Mouse (Mus musculus): ENCODE measurements around the gene Slit3. TPM values are rescaled to one million over a fixed set of nuclear protein-coding genes. Genes with fewer than 3 reads are reported as not detected.

Slit3 gene
- total RNA-seq, 2 experiments from 2014 or later: not detected

DNA sequence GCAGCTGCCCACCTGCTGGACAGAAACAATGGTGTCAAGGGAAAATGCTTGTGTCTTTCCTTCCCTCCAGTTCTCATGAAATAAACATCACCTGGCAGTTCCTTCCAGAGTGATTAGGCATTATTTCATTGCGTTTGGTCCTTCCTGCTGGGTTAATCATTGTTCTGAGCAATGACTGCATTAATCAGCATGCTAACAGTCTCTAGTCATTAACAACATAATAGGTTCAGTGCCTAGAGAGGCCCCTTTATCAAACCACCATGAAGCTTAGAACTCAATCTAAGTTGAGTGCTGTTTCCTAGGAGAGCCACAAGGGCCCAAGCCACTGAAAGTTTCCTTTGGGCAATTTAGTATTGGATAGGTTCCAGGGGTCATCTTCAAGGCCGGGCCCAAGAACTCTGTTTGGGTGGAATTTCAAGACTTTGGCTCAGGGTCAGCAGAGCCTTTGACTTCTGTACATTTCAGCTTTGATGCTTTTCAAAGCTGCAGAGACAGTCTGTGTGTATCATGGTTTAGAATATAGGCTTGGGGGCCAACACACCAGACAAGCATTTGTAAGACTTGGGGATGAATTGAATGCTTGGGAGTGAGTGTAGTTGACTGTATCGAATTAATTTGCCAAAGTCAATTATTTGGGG is 174.3 kb downstream of the Slit3 start:
- ATAC-seq (replicated peaks; ENCODE audit: low FRiP score, poor library complexity, severe bottlenecking): no peak

DNA sequence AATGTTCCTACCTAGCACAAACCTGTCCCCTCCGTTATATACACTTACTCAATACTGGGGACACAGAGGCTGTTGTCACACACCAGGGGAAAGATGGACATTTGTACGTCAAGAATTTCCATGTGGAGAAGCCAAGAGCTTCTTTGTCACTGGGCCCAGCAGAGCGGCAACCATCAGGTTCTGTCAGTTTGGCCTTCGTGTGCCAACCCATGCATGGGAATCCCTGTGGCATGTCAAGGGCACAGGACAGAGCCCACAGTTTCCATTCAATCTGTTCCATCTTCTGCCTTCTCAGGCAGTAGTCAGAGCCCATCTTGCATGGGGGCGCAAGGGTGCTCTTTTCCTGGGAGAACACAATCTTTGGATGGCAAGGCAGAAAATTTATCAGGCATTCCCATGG is 175.8 kb downstream of the Slit3 start:
- ATAC-seq (replicated peaks; ENCODE audit: low FRiP score, poor library complexity, severe bottlenecking): no peak

DNA sequence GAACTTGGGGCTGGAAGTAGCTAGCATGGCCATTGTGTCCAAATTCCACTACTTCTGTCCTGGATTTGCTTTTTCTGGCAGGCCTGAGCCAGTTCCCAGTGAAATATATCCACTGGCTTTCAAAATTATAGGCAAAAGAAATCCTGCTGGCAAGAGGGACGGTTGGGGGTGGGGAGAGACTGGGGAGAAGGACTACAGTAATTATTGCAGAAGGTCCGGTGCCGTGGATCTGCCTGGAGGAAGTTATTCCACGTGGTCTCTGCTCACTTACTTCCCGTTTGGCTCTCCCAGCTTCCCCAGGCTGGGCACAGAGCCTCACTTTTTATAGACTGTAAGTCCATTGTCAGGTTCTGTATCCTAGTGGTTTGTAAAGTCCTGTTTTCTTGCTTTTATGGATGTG is 176.3 kb downstream of the Slit3 start:
- ATAC-seq (replicated peaks; ENCODE audit: low FRiP score, poor library complexity, severe bottlenecking): no peak

DNA sequence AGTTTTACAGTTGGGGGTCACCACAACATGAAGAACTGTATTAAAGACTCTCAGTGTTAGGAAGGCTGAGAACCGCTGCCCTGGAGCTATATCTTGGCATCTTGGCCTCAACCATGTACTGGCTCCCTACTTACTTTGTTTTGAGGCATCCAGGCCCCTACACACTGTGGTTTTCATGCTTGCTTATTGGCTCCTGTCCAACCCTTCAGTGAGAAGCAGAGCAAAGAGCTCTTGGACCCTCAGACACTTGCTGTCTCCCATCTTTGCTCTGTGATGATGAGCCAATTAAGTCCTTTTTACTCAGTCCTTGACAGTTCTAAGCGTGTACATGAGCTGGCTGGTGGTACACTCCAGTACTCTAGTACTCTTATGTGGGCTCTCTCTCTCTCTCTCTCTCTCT is 177.5 kb downstream of the Slit3 start:
- no peak for ATAC-seq (replicated peaks; ENCODE audit: low FRiP score, poor library complexity, severe bottlenecking)

DNA sequence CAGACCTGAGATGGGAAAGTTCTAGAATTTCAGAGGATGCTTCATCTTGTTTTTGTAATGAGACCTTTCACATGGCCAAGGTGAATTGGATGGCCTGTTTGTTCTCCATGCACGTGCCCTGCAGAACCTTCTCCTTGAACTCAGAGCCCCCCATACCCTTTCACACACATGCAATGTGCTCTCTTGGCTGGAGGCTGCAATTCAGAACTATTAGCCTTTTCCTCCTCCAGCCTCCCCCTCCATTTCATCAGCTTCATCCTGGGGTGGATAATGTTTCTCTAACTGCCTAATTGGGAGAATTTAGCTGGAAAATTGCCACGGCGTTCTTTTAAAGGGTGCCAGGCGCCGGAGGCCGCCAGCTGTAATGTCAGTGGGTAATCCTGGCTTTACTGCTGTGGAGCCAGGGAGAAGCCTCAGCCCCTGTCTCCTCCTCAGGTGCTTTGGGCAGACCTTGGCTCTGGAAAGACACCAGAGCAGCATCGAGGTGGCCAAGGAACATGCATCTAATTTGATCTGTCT is 178.9 kb downstream of the Slit3 start:
- ATAC-seq (replicated peaks; ENCODE audit: low FRiP score, poor library complexity, severe bottlenecking): no peak

DNA sequence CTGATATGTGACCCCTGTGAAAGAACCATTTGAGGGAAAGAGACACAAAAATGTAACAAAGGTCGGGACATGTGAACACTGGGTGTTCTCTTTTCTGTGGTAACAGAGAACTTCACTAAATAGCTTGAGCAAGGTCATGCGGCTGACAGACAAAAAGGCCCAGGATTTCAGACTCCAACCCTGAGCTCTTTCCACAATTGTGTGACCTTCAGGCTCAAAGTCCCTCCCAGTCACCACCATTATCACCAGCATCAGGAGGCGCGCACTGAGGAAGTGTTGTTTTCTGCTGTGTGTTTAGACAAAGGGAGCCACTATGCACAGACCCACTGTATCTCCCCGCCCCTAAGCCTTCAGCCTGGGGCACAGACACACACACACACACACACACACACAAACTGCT is 181.2 kb downstream of the Slit3 start:
- no peak for ATAC-seq (replicated peaks; ENCODE audit: low FRiP score, poor library complexity, severe bottlenecking)

DNA sequence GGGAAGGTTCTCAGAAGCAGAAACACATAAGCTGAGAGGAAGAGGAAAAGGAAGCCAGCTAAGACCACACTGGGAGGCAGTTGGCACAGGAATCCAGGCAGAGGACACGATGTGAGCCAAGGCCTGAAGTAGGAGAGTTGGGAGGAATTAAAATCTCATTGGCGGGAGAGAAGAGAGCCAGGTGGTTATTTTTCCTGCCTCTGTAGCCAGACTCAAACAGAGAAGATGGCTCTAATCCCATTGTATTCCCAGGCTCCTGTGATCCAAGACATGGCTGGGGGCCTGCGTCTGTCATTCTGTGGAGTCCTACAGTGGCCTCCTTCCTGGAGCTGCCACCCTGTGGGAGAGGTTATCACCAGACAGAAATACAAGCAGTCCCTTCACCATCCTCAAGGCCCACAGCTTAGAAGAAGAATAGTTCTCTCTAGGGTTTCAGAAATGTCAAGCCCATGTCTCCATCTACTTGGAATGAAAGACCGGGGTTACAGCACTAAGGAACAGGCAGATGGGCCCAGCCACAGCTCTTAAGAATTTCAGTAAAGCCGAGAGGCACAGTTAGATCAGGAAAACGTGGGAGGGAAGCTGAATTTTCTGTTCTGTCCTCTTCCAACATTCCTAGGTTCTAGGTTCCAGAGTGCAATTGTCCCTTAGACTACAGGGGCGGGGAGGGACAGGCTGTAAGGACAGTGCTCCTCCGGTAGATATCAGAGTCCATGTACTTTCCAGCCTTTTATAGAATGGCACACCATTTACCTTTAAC is 183.4 kb downstream of the Slit3 start:
- no peak for ATAC-seq (replicated peaks; ENCODE audit: low FRiP score, poor library complexity, severe bottlenecking)

DNA sequence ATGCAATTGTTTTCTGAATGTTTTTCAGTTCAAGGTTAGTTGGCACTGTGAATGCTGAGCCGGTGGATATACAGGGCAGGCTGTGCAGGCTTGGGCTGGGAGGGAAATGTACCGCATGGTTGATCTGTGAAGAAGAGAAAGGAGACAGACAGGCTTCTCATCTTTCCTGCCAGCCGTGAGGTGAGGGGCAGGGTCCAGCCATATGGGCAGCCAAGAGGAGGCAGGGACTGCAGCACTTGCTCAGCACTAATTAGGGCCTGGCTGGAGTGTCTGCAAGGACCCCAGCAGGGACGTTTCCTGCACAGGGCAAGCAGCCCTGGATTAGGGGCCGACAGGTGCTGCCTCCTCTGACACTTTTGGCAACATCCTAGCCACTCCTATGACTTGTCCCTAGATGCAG is 184.1 kb downstream of the Slit3 start:
- no peak for ATAC-seq (replicated peaks; ENCODE audit: low FRiP score, poor library complexity, severe bottlenecking)

DNA sequence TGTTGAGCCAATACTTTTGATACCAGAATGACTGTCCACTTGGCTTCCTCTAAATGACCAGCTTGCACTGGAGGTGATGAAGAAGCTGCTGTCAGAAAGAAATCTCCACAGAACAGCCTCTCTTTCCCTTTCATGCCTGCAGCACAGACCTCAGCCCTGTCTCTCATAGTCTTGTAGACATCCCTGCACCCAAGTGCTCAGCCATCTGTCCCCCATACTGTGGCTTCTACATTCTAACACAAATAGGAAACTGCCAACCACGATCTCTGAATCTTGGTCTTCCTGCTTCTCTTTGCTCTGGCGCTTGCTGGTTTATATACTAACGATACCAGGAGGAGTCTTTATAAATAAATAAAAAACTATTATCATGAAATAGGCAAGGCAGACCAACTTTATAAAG is 184.9 kb downstream of the Slit3 start:
- no peak for ATAC-seq (replicated peaks; ENCODE audit: low FRiP score, poor library complexity, severe bottlenecking)

DNA sequence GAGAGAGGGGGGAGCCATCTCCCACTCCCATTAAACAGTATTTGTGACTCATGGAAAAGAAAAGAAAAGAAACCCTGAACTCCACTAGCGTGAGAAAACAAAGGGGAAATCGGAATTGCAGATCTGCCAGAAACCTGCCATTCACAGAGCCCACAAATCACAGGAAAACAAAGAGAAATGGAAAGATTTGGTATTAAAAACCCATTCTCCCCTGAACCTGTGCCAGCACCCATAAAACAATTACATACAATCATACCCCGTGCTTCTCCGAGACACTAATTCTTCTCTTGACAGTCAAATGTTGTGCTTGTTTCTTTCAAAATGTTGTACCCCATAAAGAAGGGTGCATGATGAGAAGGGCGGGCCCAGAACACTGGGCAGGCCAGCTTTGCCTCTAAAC is 185.9 kb downstream of the Slit3 start:
- no peak for ATAC-seq (replicated peaks; ENCODE audit: low FRiP score, poor library complexity, severe bottlenecking)

DNA sequence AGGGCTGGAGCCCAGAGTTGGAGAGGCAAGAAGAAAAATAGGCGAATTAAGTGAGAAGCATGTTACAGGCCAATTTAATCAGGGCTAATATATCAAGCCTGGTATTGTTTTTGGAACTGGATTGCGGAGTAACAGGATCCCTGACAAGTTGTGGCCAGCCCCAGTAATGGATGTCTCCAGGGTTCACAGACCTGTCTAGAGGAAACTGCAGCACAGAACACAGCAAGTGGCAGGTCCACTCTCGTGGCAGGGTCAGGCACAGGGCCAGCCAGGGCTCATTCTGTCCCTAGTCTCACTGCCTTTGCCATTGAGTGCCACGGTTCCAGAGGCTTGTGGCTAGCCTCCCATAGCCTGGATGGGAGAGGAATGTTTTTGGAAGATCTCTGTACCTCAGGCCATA is 187.0 kb downstream of the Slit3 start:
- no peak for ATAC-seq (replicated peaks; ENCODE audit: low FRiP score, poor library complexity, severe bottlenecking)

DNA sequence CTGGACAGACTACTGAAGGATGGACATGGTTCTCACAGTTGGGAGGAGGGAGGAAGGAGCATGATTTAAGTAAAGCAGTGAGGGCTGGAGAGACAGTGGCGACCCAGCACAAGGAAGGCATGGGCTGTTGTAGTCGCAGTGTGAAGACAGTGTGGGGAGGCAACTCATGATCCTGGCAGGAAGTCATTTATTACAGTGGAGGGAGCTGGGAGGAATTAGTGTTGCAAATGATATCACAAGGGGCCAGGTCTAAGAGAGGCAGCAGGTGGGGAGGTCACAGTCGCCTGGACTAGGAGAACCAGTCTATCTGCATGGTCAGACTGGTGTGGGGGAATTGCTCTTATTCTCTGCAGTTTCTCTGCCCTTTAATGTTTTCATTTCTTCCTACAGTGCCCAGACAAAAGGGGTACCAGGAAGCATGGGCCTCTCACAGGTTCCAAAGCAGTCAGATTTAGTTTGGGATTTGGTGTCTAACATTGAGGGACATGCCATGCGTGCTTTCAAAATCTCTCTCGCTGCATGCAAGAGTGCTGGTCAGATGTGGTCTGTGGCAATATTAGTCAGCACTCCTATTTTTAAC is 194.5 kb downstream of the Slit3 start:
- ATAC-seq (replicated peaks; ENCODE audit: low FRiP score, poor library complexity, severe bottlenecking): no peak

DNA sequence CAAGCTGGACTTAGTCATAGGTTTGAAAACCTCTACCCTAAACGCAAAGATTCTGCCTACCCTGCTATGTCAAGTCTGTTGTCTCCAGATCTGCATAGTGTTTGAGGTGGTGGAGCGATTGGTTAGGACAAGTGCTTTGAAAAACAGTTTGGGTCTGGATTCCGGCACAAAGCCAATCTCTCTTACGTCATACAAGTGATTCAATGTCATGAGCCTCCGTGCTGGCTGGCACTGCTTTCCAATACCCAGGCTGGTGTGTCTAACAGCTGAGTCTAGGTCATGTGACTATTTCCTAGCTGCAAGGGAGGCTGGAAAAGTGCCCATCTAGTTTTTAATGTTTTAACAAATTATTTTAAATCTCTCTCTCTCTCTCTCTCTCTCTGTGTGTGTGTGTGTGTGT is 196.2 kb downstream of the Slit3 start:
- ATAC-seq (replicated peaks; ENCODE audit: low FRiP score, poor library complexity, severe bottlenecking): no peak

DNA sequence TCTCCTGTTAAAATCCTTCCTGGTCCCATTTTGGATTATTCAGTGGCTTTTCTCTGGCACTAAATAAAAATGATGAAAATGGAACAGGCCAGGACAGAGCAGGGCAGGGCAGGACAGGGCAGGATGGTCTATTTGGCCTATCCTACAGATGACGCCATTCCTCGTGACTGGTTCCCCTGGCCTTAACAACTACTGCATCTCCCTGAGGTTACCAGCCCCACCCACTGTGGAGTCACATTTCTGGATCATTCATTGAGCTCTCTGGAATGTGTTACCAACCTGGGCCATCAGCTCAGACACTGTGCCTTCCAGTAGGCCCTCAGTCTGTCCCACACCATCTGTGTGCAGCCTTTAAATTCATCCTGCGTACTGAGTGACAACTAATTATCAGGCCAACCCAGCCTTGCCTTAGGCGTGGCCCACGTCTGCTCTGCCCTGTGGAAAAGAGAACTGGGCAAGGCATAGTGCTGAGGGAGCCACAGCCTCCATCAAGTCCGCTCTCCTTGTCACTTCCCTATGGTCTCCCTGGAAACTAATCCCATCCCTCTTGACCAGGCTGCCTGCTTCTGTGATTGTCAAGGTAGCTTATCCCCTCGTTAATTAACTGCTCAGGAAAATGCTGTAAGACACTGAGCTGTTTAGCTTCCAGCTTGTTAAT is 196.9 kb downstream of the Slit3 start:
- ATAC-seq (replicated peaks; ENCODE audit: low FRiP score, poor library complexity, severe bottlenecking): no peak

DNA sequence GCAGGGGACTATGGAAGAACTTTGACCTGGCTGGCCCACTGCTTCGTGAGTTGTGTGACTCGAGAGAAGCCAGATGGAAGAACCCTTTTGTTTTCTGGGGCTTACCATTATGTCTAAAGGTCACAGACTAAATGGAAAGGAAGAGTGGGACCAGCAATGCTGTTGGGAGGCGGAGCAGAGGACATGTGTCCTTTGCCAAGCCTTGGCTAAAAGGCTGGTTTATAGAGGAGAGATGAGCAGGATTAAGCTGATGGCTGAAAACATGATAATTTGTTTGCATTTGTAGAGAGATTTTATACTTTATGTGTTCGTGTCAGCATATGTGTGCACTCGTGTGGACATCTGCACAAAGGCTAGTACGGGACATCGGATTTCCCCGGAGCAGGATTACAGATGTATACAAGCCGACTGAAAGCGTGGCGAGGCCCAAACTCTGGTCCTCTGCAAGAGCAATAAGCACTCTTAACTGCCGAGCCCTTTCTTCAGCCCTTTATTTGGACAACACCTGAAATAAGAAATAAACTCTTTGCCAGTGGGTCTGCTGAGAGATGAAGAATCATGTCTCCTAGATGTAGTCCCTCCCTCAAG is 197.5 kb downstream of the Slit3 start:
- ATAC-seq (replicated peaks; ENCODE audit: low FRiP score, poor library complexity, severe bottlenecking): no peak

DNA sequence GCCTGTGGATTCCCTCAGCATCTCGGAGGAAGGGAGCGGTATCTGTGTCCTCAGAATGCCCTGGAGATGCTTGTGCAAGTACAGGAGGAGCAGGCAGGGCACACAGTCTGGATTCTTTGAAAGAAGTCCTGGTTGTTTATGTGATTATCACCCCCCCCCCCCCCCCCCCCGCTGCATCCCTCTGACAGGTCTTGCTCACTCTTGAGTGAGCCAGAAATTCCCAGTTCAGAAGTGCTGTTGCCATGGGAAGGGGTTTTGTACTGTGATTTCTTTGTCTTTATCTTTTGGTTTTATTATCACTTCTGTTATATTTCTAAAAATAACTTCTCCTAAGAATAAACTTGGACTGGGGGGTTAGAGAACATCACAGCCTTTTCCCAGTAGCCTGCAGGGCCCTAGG is 199.5 kb downstream of the Slit3 start:
- no peak for ATAC-seq (replicated peaks; ENCODE audit: low FRiP score, poor library complexity, severe bottlenecking)

DNA sequence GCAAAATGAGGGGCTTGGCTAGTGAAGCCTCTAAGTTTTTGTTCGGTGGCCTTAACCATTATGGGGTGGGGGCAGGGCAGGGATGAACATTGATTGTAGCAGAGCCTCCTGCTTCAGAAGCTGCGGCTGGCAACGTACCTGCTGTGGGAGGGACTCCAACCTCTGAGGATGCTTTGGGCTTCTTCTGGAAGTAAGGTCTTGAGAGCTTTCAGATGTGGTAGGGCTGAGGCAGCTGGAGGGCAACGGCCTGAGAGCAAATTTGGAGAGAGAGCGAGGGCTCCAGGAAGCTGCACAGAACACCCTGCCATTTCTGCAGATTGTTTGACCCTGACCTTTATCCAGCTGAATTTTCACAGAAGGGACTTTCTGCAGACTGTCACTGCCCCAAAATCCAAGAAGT is 203.4 kb downstream of the Slit3 start:
- no peak for ATAC-seq (replicated peaks; ENCODE audit: low FRiP score, poor library complexity, severe bottlenecking)

DNA sequence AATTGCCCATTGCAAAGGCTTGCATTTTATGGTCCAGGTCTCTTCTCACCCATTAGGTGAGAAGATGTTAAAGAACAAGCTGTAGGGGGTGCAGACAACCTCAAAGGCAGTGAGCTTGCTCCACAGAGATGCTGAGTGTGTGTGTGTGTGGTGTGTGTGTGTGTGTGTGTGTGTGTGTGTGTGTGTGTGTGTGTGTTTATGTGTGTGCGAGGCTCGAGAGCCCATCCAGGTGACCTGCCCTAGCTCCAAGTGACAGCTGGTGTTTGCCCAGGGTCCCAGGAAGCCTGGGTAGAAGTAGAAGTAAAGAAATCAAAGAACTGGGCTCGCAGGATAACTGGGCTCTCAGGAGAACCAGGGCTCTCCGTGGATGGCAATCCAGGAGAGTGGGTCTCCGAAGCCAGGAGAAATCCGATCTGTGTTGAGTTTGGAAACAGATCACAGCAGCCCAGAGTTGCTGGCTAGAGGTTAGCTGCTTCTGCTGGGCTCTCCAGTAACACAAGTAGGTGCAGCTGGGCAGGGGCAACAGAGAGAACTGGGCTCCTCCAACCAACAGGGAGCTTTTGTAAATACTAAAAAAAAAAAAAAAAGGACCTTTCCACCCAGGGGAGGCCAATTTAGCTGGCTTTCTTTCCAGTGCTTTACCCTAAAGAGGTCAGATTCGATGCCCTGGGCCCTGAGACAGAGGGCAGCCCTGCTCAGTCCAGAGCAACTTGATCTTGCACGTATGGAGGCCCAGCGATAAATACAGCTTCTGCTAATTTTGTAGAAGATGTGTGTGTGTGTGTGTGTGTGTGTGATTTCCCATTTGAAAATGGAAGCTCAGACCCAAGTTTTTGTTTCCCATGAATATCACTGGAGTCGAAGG is 204.3 kb downstream of the Slit3 start:
- ATAC-seq (replicated peaks; ENCODE audit: low FRiP score, poor library complexity, severe bottlenecking): no peak

DNA sequence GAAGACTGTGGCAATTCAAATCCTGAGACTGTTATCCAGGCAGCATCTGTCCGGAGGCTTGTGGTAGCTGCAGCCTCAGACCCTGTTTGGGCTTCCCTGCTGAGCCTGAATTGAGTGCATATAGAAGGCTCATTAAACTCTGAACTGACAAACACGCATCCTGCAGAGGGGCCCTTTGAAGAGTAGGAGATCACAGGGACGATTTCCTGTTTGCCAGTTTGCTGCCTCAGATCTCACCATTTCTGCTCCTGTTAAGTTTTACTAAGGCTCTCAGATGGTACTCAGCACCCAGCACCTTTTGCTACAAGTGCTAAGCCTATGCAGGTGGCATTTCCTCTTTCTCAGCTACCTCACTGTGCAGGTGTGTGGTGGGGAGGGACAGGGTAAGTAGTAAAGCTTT is 205.3 kb downstream of the Slit3 start:
- ATAC-seq (replicated peaks; ENCODE audit: low FRiP score, poor library complexity, severe bottlenecking): no peak

Data from erythroid progenitor cell, adult 5-6 weeks (primary cell).